Mouse (Mus musculus) lung, adult 2 months (tissue): Measurements from ENCODE around the gene Tspan4.

Experiments used
- CTCF ChIP-seq: fragments of 200-500 bp; IDR thresholded peaks from 2 replicates; pipeline ENCODE4 v1.5.1; 2011; ENCODE audit warnings: mild to moderate bottlenecking, low read length, control low read depth; ENCODE audit not compliant: insufficient read depth
- POLR2A ChIP-seq: fragments of 200-500 bp; IDR thresholded peaks from 2 replicates; pipeline ENCODE4 v1.6.1; 2011; ENCODE audit warnings: low read depth, mild to moderate bottlenecking, control low read depth, low read length, borderline replicate concordance; ENCODE audit errors: extremely low read depth

- TF ChIP-seq CTCF, result no peak
- no peak for TF ChIP-seq POLR2A
Observed at GRCm38 (mm10) chr7:141433517-141434400, 41.3 kb upstream of the Tspan4 start.
